Mouse (Mus musculus): Measurements from ENCODE around the gene Klhl22. TPM values are rescaled to one million over a fixed set of nuclear protein-coding genes. Genes with fewer than 3 reads are reported as not detected.

Gene Klhl22
- polyA plus RNA-seq, 1 experiment = 107 TPM

DNA sequence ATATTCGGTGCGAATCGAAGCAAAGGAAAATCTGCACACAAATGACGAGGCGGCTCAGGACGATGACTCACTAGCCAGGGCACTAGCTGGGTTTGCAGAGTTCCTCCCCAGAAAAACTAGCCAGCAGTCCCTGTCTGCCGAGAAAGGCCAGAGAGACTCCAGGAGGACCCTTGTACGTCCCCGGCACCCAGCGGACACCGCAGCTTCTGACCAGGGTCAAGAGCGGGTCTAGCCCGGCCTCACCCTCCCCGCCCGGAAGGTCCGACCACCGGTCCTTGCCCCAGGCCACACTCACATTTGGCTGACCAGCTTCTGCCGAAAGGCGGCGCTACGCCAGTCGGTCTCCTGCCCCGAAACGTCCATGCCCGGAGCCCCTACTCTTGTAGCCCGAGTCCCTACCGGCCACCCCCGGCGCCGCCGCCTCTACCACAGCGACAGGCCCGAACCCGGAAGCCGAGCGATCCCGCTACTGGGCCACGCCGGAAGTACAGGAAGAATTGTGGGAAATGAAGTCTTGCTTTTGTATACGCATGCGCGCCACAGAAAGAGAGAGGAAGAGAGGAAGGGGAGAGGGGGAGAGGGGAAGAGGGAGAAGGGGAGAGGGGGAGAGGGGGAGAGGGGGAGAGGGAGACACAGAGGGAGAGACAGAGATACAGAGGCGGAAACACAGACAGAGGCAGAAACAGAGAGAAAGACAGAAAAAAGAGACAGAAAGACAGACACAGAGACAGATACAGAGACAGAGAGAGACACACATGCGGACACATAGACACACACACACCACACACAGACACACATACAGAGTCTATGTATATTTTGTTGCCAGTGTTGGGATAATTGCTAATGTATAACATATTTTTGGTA is 36.7 kb upstream of the Klhl22 start:
- H3K79me2 ChIP-seq (ENCODE audit: control insufficient read depth, insufficient read depth) = peaks cover 47% of the 10 kb centered on the region
- no peaks in the 10 kb centered on the region for H3K27me3 ChIP-seq (ENCODE audit: control insufficient read depth, insufficient read depth, insufficient read length)
- peak overlapping the region; percentile 31 for H3ac ChIP-seq (ENCODE audit: control insufficient read depth, insufficient read length)
- peak overlapping the region; percentile 93 for H3K4me2 ChIP-seq (ENCODE audit: low read depth)
- no peaks in the 10 kb centered on the region for H3K36me3 ChIP-seq (ENCODE audit: control insufficient read depth, insufficient read depth)
- no peak for TF ChIP-seq USF1 (IDR thresholded peaks at IDR 0.05; ENCODE audit: low read depth)
- peak; percentile 54 for TF ChIP-seq POLR2AphosphoS2 (IDR thresholded peaks at IDR 0.05; ENCODE audit: insufficient read length, low read depth)
- TF ChIP-seq MYOD1 (IDR thresholded peaks at IDR 0.05; ENCODE audit: control insufficient read depth in 1 of 3, insufficient read length in 2 of 3, low read depth in 2 of 3) = no peak
- TF ChIP-seq E2F4 (IDR thresholded peaks at IDR 0.05; ENCODE audit: insufficient read depth) = peak; percentile 19
- no peak for TF ChIP-seq TCF3 (IDR thresholded peaks at IDR 0.05; ENCODE audit: insufficient read length, low read depth)
- no peak for TF ChIP-seq MAX (IDR thresholded peaks at IDR 0.05; ENCODE audit: low read depth)
- no peak for TF ChIP-seq CEBPB (IDR thresholded peaks at IDR 0.05; ENCODE audit: insufficient read depth, poor library complexity, severe bottlenecking)
- no peak for TF ChIP-seq MYOG (IDR thresholded peaks at IDR 0.05; ENCODE audit: control insufficient read depth in 1 of 3, insufficient read depth in 1 of 3, insufficient read length in 2 of 3, low read depth in 2 of 3)
- TF ChIP-seq POLR2A (IDR thresholded peaks at IDR 0.05; ENCODE audit: insufficient read length, low read depth) = peak; percentile 61
- no peak for TF ChIP-seq SRF (IDR thresholded peaks at IDR 0.05; ENCODE audit: control insufficient read depth, insufficient read length, low read depth)
- no peak for TF ChIP-seq REST (IDR thresholded peaks at IDR 0.05; ENCODE audit: insufficient read depth, insufficient read length)
- peak overlapping the region; percentile 71 for H3K4me3 ChIP-seq

DNA sequence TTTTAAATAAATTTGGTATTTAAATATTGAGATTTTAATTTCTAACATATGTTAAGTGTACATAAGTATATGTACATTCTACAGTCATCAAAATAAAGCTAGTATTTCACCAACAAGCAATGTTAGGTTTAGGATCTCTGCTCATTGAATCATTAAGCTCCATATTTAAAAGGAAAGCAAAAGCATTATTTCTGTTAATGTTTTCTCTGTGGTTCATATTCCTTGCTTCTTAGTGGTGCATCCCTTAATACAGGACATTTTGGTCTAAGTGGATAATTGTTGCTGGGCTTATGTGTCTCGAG is 36.1 kb upstream of the Klhl22 start:
- H3ac ChIP-seq (ENCODE audit: control insufficient read depth, insufficient read length) = no peak overlapping the region
- peak overlapping the region; percentile 64 for H3K4me2 ChIP-seq (ENCODE audit: low read depth)
- TF ChIP-seq MYOD1 (IDR thresholded peaks at IDR 0.05; ENCODE audit: control insufficient read depth in 1 of 3, insufficient read length in 2 of 3, low read depth in 2 of 3) (no peak), POLR2A (IDR thresholded peaks at IDR 0.05; ENCODE audit: insufficient read length, low read depth) (no peak), TCF3 (IDR thresholded peaks at IDR 0.05; ENCODE audit: insufficient read length, low read depth) (no peak), USF1 (IDR thresholded peaks at IDR 0.05; ENCODE audit: low read depth) (no peak), TCF12 (IDR thresholded peaks at IDR 0.05; ENCODE audit: insufficient read depth, poor library complexity, severe bottlenecking) (no peak), POLR2AphosphoS2 (IDR thresholded peaks at IDR 0.05; ENCODE audit: insufficient read length, low read depth) (no peak)
- H3K4me3 ChIP-seq = peak overlapping the region; percentile 71
- H3K79me2 ChIP-seq (ENCODE audit: control insufficient read depth, insufficient read depth) = peaks cover 41% of the 10 kb centered on the region
- H3K27me3 ChIP-seq (ENCODE audit: control insufficient read depth, insufficient read depth, insufficient read length) = no peaks in the 10 kb centered on the region
- no peaks in the 10 kb centered on the region for H3K36me3 ChIP-seq (ENCODE audit: control insufficient read depth, insufficient read depth)

DNA sequence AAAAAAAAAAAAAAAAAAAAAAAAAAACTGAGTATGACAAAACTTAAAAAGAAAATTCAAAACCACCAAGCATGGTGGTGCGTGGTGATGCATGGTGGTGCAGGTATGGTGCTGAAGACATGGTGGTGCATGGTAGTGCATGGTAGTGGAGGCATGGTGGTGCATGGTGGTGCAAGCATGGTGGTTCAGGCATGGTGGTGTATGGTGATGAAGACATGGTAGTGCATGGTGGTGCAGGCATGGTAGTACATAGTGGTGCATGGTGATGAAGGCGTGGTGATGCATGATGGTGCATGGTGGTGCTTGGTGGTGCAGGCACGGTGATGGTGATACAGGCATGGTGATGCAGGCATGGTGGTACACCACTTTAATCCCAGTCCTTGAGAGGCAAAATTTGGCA is 35.0 kb upstream of the Klhl22 start:
- H3K79me2 ChIP-seq (ENCODE audit: control insufficient read depth, insufficient read depth) = peaks cover 29% of the 10 kb centered on the region
- no peak overlapping the region for H3K4me2 ChIP-seq (ENCODE audit: low read depth)
- H3K4me3 ChIP-seq = no peak overlapping the region
- H3K27me3 ChIP-seq (ENCODE audit: control insufficient read depth, insufficient read depth, insufficient read length) = no peaks in the 10 kb centered on the region
- no peak overlapping the region for H3ac ChIP-seq (ENCODE audit: control insufficient read depth, insufficient read length)
- no peaks in the 10 kb centered on the region for H3K36me3 ChIP-seq (ENCODE audit: control insufficient read depth, insufficient read depth)
- TF ChIP-seq E2F4 (IDR thresholded peaks at IDR 0.05; ENCODE audit: insufficient read depth) (no peak), REST (IDR thresholded peaks at IDR 0.05; ENCODE audit: insufficient read depth, insufficient read length) (no peak), POLR2AphosphoS2 (IDR thresholded peaks at IDR 0.05; ENCODE audit: insufficient read length, low read depth) (no peak)

DNA sequence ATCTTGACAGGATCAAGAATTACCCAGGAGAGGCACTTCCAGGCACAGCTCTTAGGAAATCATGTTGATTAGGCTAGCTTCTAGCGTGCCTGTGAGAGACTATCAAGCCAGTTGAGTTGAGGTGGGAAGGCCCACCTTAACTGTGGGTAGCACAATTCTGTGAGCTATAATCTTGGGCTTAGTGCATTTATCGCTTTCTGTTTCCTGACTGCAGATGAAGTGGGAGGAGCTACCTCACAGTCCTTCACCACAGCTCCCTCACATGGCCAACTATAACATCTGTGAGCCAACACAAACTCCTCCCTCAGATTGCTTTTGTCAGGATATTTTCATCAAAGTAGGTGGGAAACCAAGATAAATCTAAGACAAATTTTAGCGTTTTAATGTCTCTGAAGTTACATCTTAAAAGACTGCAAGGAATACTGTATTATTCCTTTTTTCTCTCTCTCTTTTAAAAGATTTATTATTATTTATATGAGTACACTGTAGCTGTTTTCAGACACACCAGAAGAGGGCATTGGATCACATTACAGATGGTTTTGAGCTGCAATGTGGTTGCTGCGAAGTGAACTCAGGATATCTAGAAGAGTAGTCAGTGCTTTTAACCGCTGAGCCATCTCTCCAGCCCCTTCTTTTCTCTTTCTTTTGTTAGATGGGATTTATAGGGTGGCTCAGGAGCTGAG is 32.1 kb upstream of the Klhl22 start:
- Histone ChIP-seq H3K4me3 (no peak overlapping the region), H3K79me2 (ENCODE audit: control insufficient read depth, insufficient read depth) (peaks cover under 1% of the 10 kb centered on the region)

More for the DNA sequence above, 32.1 kb upstream of the Klhl22 start:
- TF ChIP-seq TCF3 (IDR thresholded peaks at IDR 0.05; ENCODE audit: insufficient read length, low read depth) (no peak), TCF12 (IDR thresholded peaks at IDR 0.05; ENCODE audit: insufficient read depth, poor library complexity, severe bottlenecking) (no peak), MYOD1 (IDR thresholded peaks at IDR 0.05; ENCODE audit: control insufficient read depth in 1 of 3, insufficient read length in 2 of 3, low read depth in 2 of 3) (no peak), E2F4 (IDR thresholded peaks at IDR 0.05; ENCODE audit: insufficient read depth) (no peak), MYOG (IDR thresholded peaks at IDR 0.05; ENCODE audit: control insufficient read depth in 1 of 3, insufficient read depth in 1 of 3, insufficient read length in 2 of 3, low read depth in 2 of 3) (no peak), POLR2A (IDR thresholded peaks at IDR 0.05; ENCODE audit: insufficient read length, low read depth) (no peak), USF1 (IDR thresholded peaks at IDR 0.05; ENCODE audit: low read depth) (no peak), POLR2AphosphoS2 (IDR thresholded peaks at IDR 0.05; ENCODE audit: insufficient read length, low read depth) (no peak), SRF (IDR thresholded peaks at IDR 0.05; ENCODE audit: control insufficient read depth, insufficient read length, low read depth) (no peak), REST (IDR thresholded peaks at IDR 0.05; ENCODE audit: insufficient read depth, insufficient read length) (no peak), CEBPB (IDR thresholded peaks at IDR 0.05; ENCODE audit: insufficient read depth, poor library complexity, severe bottlenecking) (no peak), MAX (IDR thresholded peaks at IDR 0.05; ENCODE audit: low read depth) (no peak)
- Histone ChIP-seq H3ac (ENCODE audit: control insufficient read depth, insufficient read length) (no peak overlapping the region), H3K27me3 (ENCODE audit: control insufficient read depth, insufficient read depth, insufficient read length) (no peaks in the 10 kb centered on the region), H3K36me3 (ENCODE audit: control insufficient read depth, insufficient read depth) (no peaks in the 10 kb centered on the region), H3K4me2 (ENCODE audit: low read depth) (peak overlapping the region; percentile 65)
